Mouse (Mus musculus) liver, embryonic 15.5 days (tissue): ENCODE measurements around the gene Mgea5. TPM values are rescaled to one million over a fixed set of nuclear protein-coding genes. Genes with fewer than 3 reads are reported as not detected.

ENCODE experiments used
- ATAC-seq: fragments of 200-750 bp; cut with Nextera tagmentation; 2 replicates; pipeline ENCODE4 v1.8.0; 2017; ENCODE audit warnings: moderate number of reproducible peaks, mild to moderate bottlenecking, moderate library complexity; ENCODE audit not compliant: insufficient read depth
- H3K27ac ChIP-seq: fragments of 300-500 bp; sonication (generic); replicated peaks from 2 replicates; pipeline ENCODE4 v1.5.1; 2015; ENCODE audit warnings: mild to moderate bottlenecking, inconsistent platforms
- H3K27me3 ChIP-seq: fragments of 300-500 bp; sonication (generic); 2 replicates; pipeline ENCODE4 v1.6.1; 2015; ENCODE audit warnings: mild to moderate bottlenecking, inconsistent platforms
- H3K36me3 ChIP-seq: fragments of 300-500 bp; sonication (generic); replicated peaks from 2 replicates; pipeline ENCODE4 v1.6.1; 2015; ENCODE audit warnings: moderate library complexity, mild to moderate bottlenecking, inconsistent platforms
- H3K4me1 ChIP-seq: fragments of 300-500 bp; sonication (generic); replicated peaks from 2 replicates; pipeline ENCODE4 v1.6.1; 2015; ENCODE audit warnings: inconsistent platforms
- H3K4me2 ChIP-seq: fragments of 300-500 bp; sonication (generic); 2 replicates; pipeline ENCODE4 v1.6.1; 2015; ENCODE audit warnings: moderate library complexity, mild to moderate bottlenecking, inconsistent platforms
- H3K4me3 ChIP-seq: fragments of 300-500 bp; sonication (generic); replicated peaks from 2 replicates; pipeline ENCODE4 v1.5.1; 2015; ENCODE audit warnings: mild to moderate bottlenecking, inconsistent platforms
- H3K9ac ChIP-seq: fragments of 300-500 bp; sonication (generic); 2 replicates; pipeline ENCODE4 v1.6.1; 2015; ENCODE audit warnings: moderate library complexity, mild to moderate bottlenecking, inconsistent platforms
- H3K9me3 ChIP-seq: fragments of 300-500 bp; sonication (generic); replicated peaks from 2 replicates; pipeline ENCODE4 v1.6.1; 2016; ENCODE audit warnings: inconsistent platforms
- WGBS: fragments of 180-500 bp; shearing (Covaris S2); methylation state at CpG from one replicate; pipeline ENCODE4 v1.1.7; 2015; ENCODE audit warnings: mixed read lengths; ENCODE audit not compliant: insufficient replicate concordance; 5-methylcytosine and 5-hydroxymethylcytosine counted together
- polyA plus RNA-seq: library from polyadenylated mRNA; unstranded; fragments of >200 nt; fragmentation: Nextera tagmentation; extraction: Ambion mirVana; gene quantifications from 2 replicates; pipeline ENCODE4 v1.2.1, GENCODE M21; 2015

The Mgea5 gene
- polyA plus RNA-seq, 1 experiment from 2014 or later = 16.9 TPM

- peak overlapping the region; percentile 54 for H3K4me2 ChIP-seq
- 0 out of 2 replicates have a peak, but pooled peaks cover 4% of the 10 kb centered on the region for H3K27me3 ChIP-seq
- H3K4me1 ChIP-seq = peaks cover 20% of the 10 kb centered on the region
- H3K4me3 ChIP-seq = 0 out of 2 replicates have a peak overlapping the region, but pooled peaks have one; percentile 15
- ATAC-seq = no peak
- H3K9ac ChIP-seq = no peak overlapping the region
- 32% methylated on average over 15 of the region's 15 CpGs for WGBS
- no peaks in the 10 kb centered on the region for H3K36me3 ChIP-seq
- no peak overlapping the region for H3K27ac ChIP-seq
- H3K9me3 ChIP-seq = no peaks in the 10 kb centered on the region
Measured at GRCm38 (mm10) chr19:45795406-45795944, 11.8 kb upstream of the Mgea5 start.

- H3K9ac ChIP-seq = no peak overlapping the region
- 65% methylated on average over 6 of the region's 6 CpGs for WGBS
- H3K4me1 ChIP-seq = peaks cover 28% of the 10 kb centered on the region
- no peak overlapping the region for H3K4me2 ChIP-seq
- 0 out of 2 replicates have a peak, but pooled peaks cover 4% of the 10 kb centered on the region for H3K27me3 ChIP-seq
- H3K4me3 ChIP-seq = no peak overlapping the region
- no peaks in the 10 kb centered on the region for H3K9me3 ChIP-seq
- no peak for ATAC-seq
- H3K36me3 ChIP-seq = no peaks in the 10 kb centered on the region
- H3K27ac ChIP-seq = no peak overlapping the region
Measured at GRCm38 (mm10) chr19:45794718-45795117, 11.1 kb upstream of the Mgea5 start.

GRCm38 (mm10) chr19:45792404-45792803, 8.8 kb upstream of the Mgea5 start:
- Histone ChIP-seq H3K9me3 (no peaks in the 10 kb centered on the region), H3K9ac (no peak overlapping the region), H3K4me2 (no peak overlapping the region), H3K4me3 (no peak overlapping the region), H3K27me3 (0 out of 2 replicates have a peak, but pooled peaks cover 4% of the 10 kb centered on the region), H3K4me1 (peaks cover 35% of the 10 kb centered on the region), H3K27ac (no peak overlapping the region; the same call in 1 of the 2 replicates), H3K36me3 (no peaks in the 10 kb centered on the region)
- WGBS = 74% methylated on average over 6 of the region's 6 CpGs
- no peak for ATAC-seq

GRCm38 (mm10) chr19:45789888-45790874, 6.5 kb upstream of the Mgea5 start:
- Histone ChIP-seq H3K4me2 (peak overlapping the region; percentile 60), H3K4me1 (peaks cover 28% of the 10 kb centered on the region), H3K9ac (peak overlapping the region; percentile 43; the same call in 1 of the 2 replicates), H3K4me3 (peak overlapping the region; percentile 23; the same call in 1 of the 2 replicates), H3K27me3 (0 out of 2 replicates have a peak, but pooled peaks cover 4% of the 10 kb centered on the region), H3K9me3 (no peaks in the 10 kb centered on the region), H3K36me3 (no peaks in the 10 kb centered on the region), H3K27ac (peak overlapping the region; percentile 97)
- ATAC-seq = peak; percentile 93
- 42% methylated on average over 13 of the region's 13 CpGs for WGBS

GRCm38 (mm10) chr19:45789365-45789764, 5.7 kb upstream of the Mgea5 start:
- Histone ChIP-seq H3K9me3 (no peaks in the 10 kb centered on the region), H3K36me3 (no peaks in the 10 kb centered on the region), H3K27ac (peak overlapping the region; percentile 97), H3K4me3 (no peak overlapping the region), H3K4me1 (peaks cover 32% of the 10 kb centered on the region), H3K27me3 (0 out of 2 replicates have a peak, but pooled peaks cover 4% of the 10 kb centered on the region), H3K4me2 (no peak overlapping the region), H3K9ac (no peak overlapping the region)
- WGBS = 80% methylated on average over 7 of the region's 7 CpGs
- no peak for ATAC-seq

GRCm38 (mm10) chr19:45788337-45788736, 4.7 kb upstream of the Mgea5 start:
- 0 out of 2 replicates have a peak, but pooled peaks cover 3% of the 10 kb centered on the region for H3K27me3 ChIP-seq
- H3K4me3 ChIP-seq = no peak overlapping the region
- no peak overlapping the region for H3K9ac ChIP-seq
- H3K9me3 ChIP-seq = no peaks in the 10 kb centered on the region
- peaks cover 39% of the 10 kb centered on the region for H3K4me1 ChIP-seq
- no peak overlapping the region for H3K27ac ChIP-seq
- no peaks in the 10 kb centered on the region for H3K36me3 ChIP-seq
- no peak overlapping the region for H3K4me2 ChIP-seq
- no peak for ATAC-seq
- 35% methylated on average over 4 of the region's 4 CpGs for WGBS

GRCm38 (mm10) chr19:45787450-45787849, 3.8 kb upstream of the Mgea5 start:
- 61% methylated on average over 3 of the region's 3 CpGs for WGBS
- no peak for ATAC-seq
- Histone ChIP-seq H3K27me3 (no peaks in the 10 kb centered on the region), H3K4me3 (no peak overlapping the region), H3K9me3 (no peaks in the 10 kb centered on the region), H3K4me2 (no peak overlapping the region), H3K27ac (no peak overlapping the region), H3K36me3 (no peaks in the 10 kb centered on the region), H3K9ac (no peak overlapping the region), H3K4me1 (peaks cover 39% of the 10 kb centered on the region)

- no peak overlapping the region for H3K9ac ChIP-seq
- ATAC-seq = no peak
- H3K4me3 ChIP-seq = no peak overlapping the region
- H3K4me1 ChIP-seq = peaks cover 50% of the 10 kb centered on the region
- H3K27me3 ChIP-seq = no peaks in the 10 kb centered on the region
- H3K27ac ChIP-seq = no peak overlapping the region
- H3K4me2 ChIP-seq = no peak overlapping the region
- peaks cover 13% of the 10 kb centered on the region for H3K36me3 ChIP-seq
- H3K9me3 ChIP-seq = no peaks in the 10 kb centered on the region
- WGBS = 54% methylated on average over 3 of the region's 3 CpGs
Measured at GRCm38 (mm10) chr19:45785470-45785869, 1.8 kb upstream of the Mgea5 start.

- peak overlapping the region; percentile 95 for H3K4me3 ChIP-seq
- no peak for ATAC-seq
- peak overlapping the region; percentile 82 for H3K4me2 ChIP-seq
- peaks cover 46% of the 10 kb centered on the region for H3K4me1 ChIP-seq
- no peaks in the 10 kb centered on the region for H3K27me3 ChIP-seq
- H3K36me3 ChIP-seq = peaks cover 27% of the 10 kb centered on the region
- peak overlapping the region; percentile 97 for H3K27ac ChIP-seq
- WGBS = 35% methylated on average over 17 of the region's 17 CpGs
- no peaks in the 10 kb centered on the region for H3K9me3 ChIP-seq
- H3K9ac ChIP-seq = peak overlapping the region; percentile 97
Measured at GRCm38 (mm10) chr19:45783933-45784576, 418 bp upstream of the Mgea5 start.

- H3K27ac ChIP-seq = peak overlapping the region; percentile 97
- H3K9me3 ChIP-seq = no peaks in the 10 kb centered on the region
- peak overlapping the region; percentile 97 for H3K9ac ChIP-seq
- H3K27me3 ChIP-seq = no peaks in the 10 kb centered on the region
- ATAC-seq = peak; percentile 28
- WGBS = under 1% methylated on average over 36 of the region's 36 CpGs
- H3K4me1 ChIP-seq = peaks cover 45% of the 10 kb centered on the region
- peaks cover 43% of the 10 kb centered on the region for H3K36me3 ChIP-seq
- peak overlapping the region; percentile 95 for H3K4me3 ChIP-seq
- H3K4me2 ChIP-seq = peak overlapping the region; percentile 82
Measured at GRCm38 (mm10) chr19:45782315-45783001, 1.2 kb downstream of the Mgea5 start.
